Mouse (Mus musculus) forelimb bud, embryonic 11.5 days (tissue): ENCODE data around the gene Lum.

Experiments used
- DNase-seq: peaks from one replicate; pipeline ENCODE4 v3.0.0-alpha.2; 2012; ENCODE audit warnings: low read depth, low spot score

Lum gene

GRCm38 (mm10) chr10:97564957-97565856, at the start of gene Lum:
Lum (plus strand) TSS chr10:97565128.
- DNase-seq, result peak; percentile 66

- DNase-seq, result no peak
These were observed 41.6 kb upstream of the Lum start for GRCm38 (mm10) chr10:97523366-97523765.

GRCm38 (mm10) chr10:97535697-97536096, 29.2 kb upstream of the Lum start:
- DNase-seq, result no peak

GRCm38 (mm10) chr10:97536921-97537320, 28.0 kb upstream of the Lum start:
- peak; percentile 63 for DNase-seq

GRCm38 (mm10) chr10:97538202-97538601, 26.7 kb upstream of the Lum start:
- no peak for DNase-seq

- no peak for DNase-seq
These were observed 17.2 kb upstream of the Lum start for GRCm38 (mm10) chr10:97547740-97548139.

GRCm38 (mm10) chr10:97567489-97568135, 2.7 kb downstream of the Lum start:
- peak; percentile 68 for DNase-seq

- no peak for DNase-seq
These were observed 17.8 kb downstream of the Lum start for GRCm38 (mm10) chr10:97582543-97583231.

GRCm38 (mm10) chr10:97584176-97584575, 19.2 kb downstream of the Lum start:
- no peak for DNase-seq

- DNase-seq, result peak; percentile 31
These were observed 22.2 kb downstream of the Lum start for GRCm38 (mm10) chr10:97587159-97587558.

- no peak for DNase-seq
These were observed 24.6 kb downstream of the Lum start for GRCm38 (mm10) chr10:97589574-97589973.

- DNase-seq, result no peak
These were observed 26.1 kb downstream of the Lum start for GRCm38 (mm10) chr10:97591036-97591435.

GRCm38 (mm10) chr10:97591685-97592084, 26.8 kb downstream of the Lum start:
- DNase-seq, result no peak

- DNase-seq, result no peak
These were observed 30.8 kb downstream of the Lum start for GRCm38 (mm10) chr10:97595680-97596079.

GRCm38 (mm10) chr10:97601744-97602143, 36.8 kb downstream of the Lum start:
- no peak for DNase-seq

GRCm38 (mm10) chr10:97603256-97603655, 38.3 kb downstream of the Lum start:
- no peak for DNase-seq

- DNase-seq, result no peak
These were observed 41.7 kb downstream of the Lum start, which contains the start of gene Kera for GRCm38 (mm10) chr10:97606579-97606978. Kera (plus strand) TSS chr10:97606879.
